Mouse (Mus musculus) WW6 (cell line): Measurements from ENCODE around the gene Kif7.

Experiments
- DNase-seq: peaks from one replicate; pipeline ENCODE4 v3.0.0-alpha.2; 2013; ENCODE audit warnings: low read depth, low spot score

Kif7 gene

GRCm38 (mm10) chr7:79715187-79715981 lies at the start of gene Kif7:
Gene Kif7 (minus strand): TSS chr7:79715720.
- DNase-seq = peak; percentile 81

- DNase-seq = no peak
These were observed 46.6 kb upstream of the Kif7 start for GRCm38 (mm10) chr7:79762106-79762505.

GRCm38 (mm10) chr7:79761124-79761876 lies 45.8 kb upstream of the Kif7 start:
- DNase-seq = no peak

- no peak for DNase-seq
These were observed 44.2 kb upstream of the Kif7 start for GRCm38 (mm10) chr7:79759766-79760165.

- no peak for DNase-seq
These were observed 42.7 kb upstream of the Kif7 start for GRCm38 (mm10) chr7:79758176-79758575.

GRCm38 (mm10) chr7:79756334-79756733 lies 40.8 kb upstream of the Kif7 start:
- no peak for DNase-seq

GRCm38 (mm10) chr7:79749511-79749910 lies 34.0 kb upstream of the Kif7 start:
- no peak for DNase-seq

- DNase-seq = no peak
These were observed 32.1 kb upstream of the Kif7 start for GRCm38 (mm10) chr7:79747659-79748058.

- no peak for DNase-seq
These were observed 29.1 kb upstream of the Kif7 start for GRCm38 (mm10) chr7:79744585-79744984.

GRCm38 (mm10) chr7:79744051-79744450 lies 28.5 kb upstream of the Kif7 start:
- no peak for DNase-seq

GRCm38 (mm10) chr7:79742659-79743536 lies 27.4 kb upstream of the Kif7 start, which contains the start of the genes Pex11a and Wdr93:
Gene Pex11a (minus strand): TSS chr7:79743131.
Gene Wdr93 (plus strand): TSS chr7:79743163.
- no peak for DNase-seq

- DNase-seq = no peak
These were observed 26.7 kb upstream of the Kif7 start for GRCm38 (mm10) chr7:79742277-79742658.

- no peak for DNase-seq
These were observed 24.8 kb upstream of the Kif7 start for GRCm38 (mm10) chr7:79740279-79740678.

GRCm38 (mm10) chr7:79738913-79739312 lies 23.4 kb upstream of the Kif7 start:
- no peak for DNase-seq

- DNase-seq = no peak
These were observed 21.0 kb upstream of the Kif7 start for GRCm38 (mm10) chr7:79736511-79736910.

- DNase-seq = no peak
These were observed 19.0 kb upstream of the Kif7 start for GRCm38 (mm10) chr7:79734563-79734962.

- DNase-seq = no peak
These were observed 17.1 kb upstream of the Kif7 start, which contains the start of gene Plin1 for GRCm38 (mm10) chr7:79732622-79733021. Gene Plin1 (minus strand): TSS chr7:79732903.

- no peak for DNase-seq
These were observed 15.9 kb upstream of the Kif7 start for GRCm38 (mm10) chr7:79731438-79731837.

- DNase-seq = no peak
These were observed 14.3 kb upstream of the Kif7 start for GRCm38 (mm10) chr7:79729743-79730370.

GRCm38 (mm10) chr7:79729169-79729568 lies 13.6 kb upstream of the Kif7 start:
- no peak for DNase-seq

- DNase-seq = no peak
These were observed 12.7 kb upstream of the Kif7 start for GRCm38 (mm10) chr7:79728219-79728618.
